Mouse (Mus musculus): Measurements from ENCODE around the gene Mpig6b.

Gene Mpig6b

DNA sequence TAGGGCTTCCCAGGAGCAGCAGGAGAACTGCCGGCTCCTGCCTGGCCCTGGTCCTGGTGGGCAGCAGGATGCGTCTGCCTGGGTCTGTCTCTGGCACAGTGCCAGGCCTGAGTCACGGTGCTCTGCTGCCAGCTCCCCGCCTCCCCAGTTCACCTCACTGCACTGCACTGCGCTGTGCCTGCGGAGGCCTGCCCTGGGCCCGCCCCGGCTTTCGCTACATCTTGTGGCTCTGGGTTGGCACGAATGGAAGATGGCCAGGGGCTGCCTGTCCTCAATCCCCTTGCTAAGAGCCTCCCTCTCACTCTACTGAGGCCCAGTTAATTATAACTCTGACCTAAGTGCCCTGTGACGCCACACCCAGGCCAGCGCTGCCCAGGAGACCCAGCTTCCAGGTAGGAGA lies 49.6 kb downstream of the Mpig6b start, which contains the start of gene Vwa7:
Vwa7 (plus strand) TSS at position 204 of the 400 bp plus-strand sequence.
- DNase-seq = no peak

DNA sequence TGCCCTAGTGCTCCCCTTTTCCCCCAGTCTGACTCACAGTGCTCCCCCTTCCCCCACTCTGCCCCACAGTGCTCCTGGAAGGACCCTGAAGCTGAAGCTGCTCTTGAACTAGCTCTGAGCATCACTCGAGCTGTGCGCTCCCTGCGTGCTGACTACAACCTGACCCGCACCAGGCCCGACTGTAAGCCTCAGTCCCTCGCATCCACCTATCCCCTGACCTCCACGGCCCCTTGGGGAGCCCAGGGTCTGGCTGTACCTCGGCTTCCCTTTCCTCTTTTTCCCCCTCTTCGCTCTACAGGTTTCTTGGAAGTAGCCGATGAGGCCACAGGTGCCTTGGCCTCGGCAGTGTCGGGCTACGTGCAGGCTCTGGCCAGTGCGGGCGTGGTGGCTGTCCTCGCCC lies 50.7 kb downstream of the Mpig6b start:
- DNase-seq = no peak

- DNase-seq = no peak
Observed at GRCm38 (mm10) chr17:35013221-35013620, 52.8 kb downstream of the Mpig6b start.

All from thymus, postnatal 14 days (tissue).